Mouse (Mus musculus) liver, adult 2 months (tissue): ENCODE data around the gene Ipo9.

Experiments
- CTCF ChIP-seq: fragments of 200-500 bp; IDR thresholded peaks from 2 replicates; pipeline ENCODE4 v1.5.1; 2011; ENCODE audit warnings: low read depth, low read length, control low read depth
- POLR2A ChIP-seq: fragments of 200-500 bp; IDR thresholded peaks from 2 replicates; pipeline ENCODE4 v1.6.1; 2011; ENCODE audit warnings: low read length, control low read depth; ENCODE audit not compliant: insufficient read depth; ENCODE audit errors: extremely low read depth

DNA sequence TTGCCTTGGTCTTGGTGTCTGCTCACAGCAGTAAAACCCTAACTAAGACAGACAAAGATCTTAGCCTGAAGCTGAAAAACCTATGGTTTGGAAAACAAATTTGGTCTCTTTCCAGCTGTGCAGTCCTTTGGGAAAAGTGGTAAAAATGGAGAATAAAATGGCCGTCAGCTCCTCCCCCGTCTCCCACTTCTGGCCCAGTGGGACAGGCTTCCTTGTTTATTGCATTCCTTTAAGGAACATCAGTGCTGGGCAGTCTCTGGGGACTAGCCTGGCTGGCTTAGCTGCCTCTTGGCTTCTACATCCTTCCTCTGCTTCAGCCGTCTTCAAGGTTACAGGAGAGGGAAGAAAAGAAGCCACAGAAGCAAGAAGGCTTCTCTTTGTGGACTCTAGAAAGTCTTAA lies 78.3 kb downstream of the Ipo9 start:
- no peak for TF ChIP-seq CTCF
- TF ChIP-seq POLR2A = no peak
